Mouse (Mus musculus): Measurements from ENCODE around the gene Tada3. TPM values are rescaled to one million over a fixed set of nuclear protein-coding genes. Genes with fewer than 3 reads are reported as not detected.

The Tada3 gene
- polyA plus RNA-seq, 1 experiment: not detected

GRCm38 (mm10) chr6:113326533-113327315 is 51.0 kb downstream of the Tada3 start, which contains the start of gene Ogg1:
Ogg1 (plus strand) TSS chr6:113326972.
- WGBS: under 1% methylated on average over 52 of the region's 52 CpGs
- Histone ChIP-seq H3K4me1 (ENCODE audit: control insufficient read depth, insufficient read depth, low read length) (0 out of 2 replicates have a peak, but pooled peaks cover 5% of the 10 kb centered on the region), H3K4me3 (ENCODE audit: insufficient read depth, low read depth, low read length) (peak within 1 kb of the TSS; percentile 53), H3K27ac (ENCODE audit: insufficient read depth, low read depth, low read length) (peak within 1 kb of the TSS; percentile 17; the same call in 1 of the 2 replicates)
- TF ChIP-seq CTCF (IDR thresholded peaks at IDR 0.05; ENCODE audit: insufficient read depth, low read depth, low read length) (no peak), POLR2A (IDR thresholded peaks at IDR 0.05; ENCODE audit: insufficient read depth, low read depth, low read length) (peak; percentile 71)

Other genes starting within 250 kb of the Tada3 start
- not detected in 2 replicates for gene Lhfpl4, start 182.5 kb downstream of the Tada3 start, polyA plus RNA-seq (2012; ENCODE audit: insufficient read depth, insufficient read length, low replicate concordance, missing spikeins)
- not detected in 2 replicates for gene Mtmr14, start 140.0 kb downstream of the Tada3 start, polyA plus RNA-seq (2012; ENCODE audit: insufficient read depth, insufficient read length, low replicate concordance, missing spikeins)
- not detected in 2 replicates for gene Cpne9, start 95.6 kb downstream of the Tada3 start, polyA plus RNA-seq (2012; ENCODE audit: insufficient read depth, insufficient read length, low replicate concordance, missing spikeins)
- not detected in 2 replicates for gene Brpf1, start 70.7 kb downstream of the Tada3 start, polyA plus RNA-seq (2012; ENCODE audit: insufficient read depth, insufficient read length, low replicate concordance, missing spikeins)
- gene Ogg1, start 50.9 kb downstream of the Tada3 start, polyA plus RNA-seq (2012; ENCODE audit: insufficient read depth, insufficient read length, low replicate concordance, missing spikeins): not detected in 2 replicates
- gene Camk1, start 33.9 kb downstream of the Tada3 start, polyA plus RNA-seq (2012; ENCODE audit: insufficient read depth, insufficient read length, low replicate concordance, missing spikeins): not detected in 2 replicates
- not detected in 2 replicates for gene Arpc4, start 232 bp upstream of the Tada3 start, polyA plus RNA-seq (2012; ENCODE audit: insufficient read depth, insufficient read length, low replicate concordance, missing spikeins)
- not detected in 2 replicates for gene Ttll3, start 11.4 kb upstream of the Tada3 start, polyA plus RNA-seq (2012; ENCODE audit: insufficient read depth, insufficient read length, low replicate concordance, missing spikeins)
- not detected in 2 replicates for gene Rpusd3, start 41.5 kb upstream of the Tada3 start, polyA plus RNA-seq (2012; ENCODE audit: insufficient read depth, insufficient read length, low replicate concordance, missing spikeins)
- gene Cidec, start 57.9 kb upstream of the Tada3 start, polyA plus RNA-seq (2012; ENCODE audit: insufficient read depth, insufficient read length, low replicate concordance, missing spikeins): not detected in 2 replicates
- not detected in 2 replicates for gene Jagn1, start 64.7 kb upstream of the Tada3 start, polyA plus RNA-seq (2012; ENCODE audit: insufficient read depth, insufficient read length, low replicate concordance, missing spikeins)
- not detected in 2 replicates for gene Il17re, start 80.6 kb upstream of the Tada3 start, polyA plus RNA-seq (2012; ENCODE audit: insufficient read depth, insufficient read length, low replicate concordance, missing spikeins)
- gene Il17rc, start 93.5 kb upstream of the Tada3 start, polyA plus RNA-seq (2012; ENCODE audit: insufficient read depth, insufficient read length, low replicate concordance, missing spikeins): not detected in 2 replicates
- gene Creld1, start 105.4 kb upstream of the Tada3 start, polyA plus RNA-seq (2012; ENCODE audit: insufficient read depth, insufficient read length, low replicate concordance, missing spikeins): not detected in 2 replicates
- gene Prrt3, start 124.0 kb upstream of the Tada3 start, polyA plus RNA-seq (2012; ENCODE audit: insufficient read depth, insufficient read length, low replicate concordance, missing spikeins): not detected in 2 replicates
- not detected in 2 replicates for gene Emc3, start 153.8 kb upstream of the Tada3 start, polyA plus RNA-seq (2012; ENCODE audit: insufficient read depth, insufficient read length, low replicate concordance, missing spikeins)
- not detected in 2 replicates for gene Fancd2, start 153.8 kb upstream of the Tada3 start, polyA plus RNA-seq (2012; ENCODE audit: insufficient read depth, insufficient read length, low replicate concordance, missing spikeins)
- gene Fancd2os, start 222.8 kb upstream of the Tada3 start, polyA plus RNA-seq (2012; ENCODE audit: insufficient read depth, insufficient read length, low replicate concordance, missing spikeins): not detected in 2 replicates
- not detected in 2 replicates for gene Brk1, start 226.9 kb upstream of the Tada3 start, polyA plus RNA-seq (2012; ENCODE audit: insufficient read depth, insufficient read length, low replicate concordance, missing spikeins)
- not detected in 2 replicates for gene Vhl, start 246.1 kb upstream of the Tada3 start, polyA plus RNA-seq (2012; ENCODE audit: insufficient read depth, insufficient read length, low replicate concordance, missing spikeins)

All from olfactory bulb, adult 2 months (tissue).